Mouse (Mus musculus) midbrain, embryonic 13.5 days (tissue): ENCODE results near the gene Rbfox3. TPM values are rescaled to one million over a fixed set of nuclear protein-coding genes. Genes with fewer than 3 reads are reported as not detected.

Experiments
- ATAC-seq: fragments of 200-750 bp; cut with Nextera tagmentation; 2 replicates; pipeline ENCODE4 v1.8.0; 2017; ENCODE audit warnings: mild to moderate bottlenecking, moderate TSS enrichment, moderate library complexity
- H3K27ac ChIP-seq: fragments of 300-500 bp; sonication (generic); 2 replicates; pipeline ENCODE4 v1.5.1; 2015; ENCODE audit warnings: inconsistent platforms, mild to moderate bottlenecking, moderate library complexity
- H3K27me3 ChIP-seq: fragments of 300-500 bp; sonication (generic); 2 replicates; pipeline ENCODE4 v1.6.1; 2015; ENCODE audit warnings: mild to moderate bottlenecking, inconsistent platforms
- H3K36me3 ChIP-seq: fragments of 300-500 bp; sonication (generic); 2 replicates; pipeline ENCODE4 v1.6.1; 2015; ENCODE audit warnings: mild to moderate bottlenecking, inconsistent platforms
- H3K4me1 ChIP-seq: fragments of 300-500 bp; sonication (generic); replicated peaks from 2 replicates; pipeline ENCODE4 v1.6.1; 2015; ENCODE audit warnings: inconsistent platforms
- H3K4me2 ChIP-seq: fragments of 300-500 bp; sonication (generic); replicated peaks from 2 replicates; pipeline ENCODE4 v1.6.1; 2015; ENCODE audit warnings: moderate library complexity, mild to moderate bottlenecking, inconsistent platforms
- H3K4me3 ChIP-seq: fragments of 300-500 bp; sonication (generic); replicated peaks from 2 replicates; pipeline ENCODE4 v1.5.1; 2015; ENCODE audit warnings: mild to moderate bottlenecking, inconsistent platforms
- H3K9ac ChIP-seq: fragments of 300-500 bp; sonication (generic); replicated peaks from 2 replicates; pipeline ENCODE4 v1.6.1; 2015; ENCODE audit warnings: mild to moderate bottlenecking, inconsistent platforms
- H3K9me3 ChIP-seq: fragments of 300-500 bp; sonication (generic); 2 replicates; pipeline ENCODE4 v1.6.1; 2016; ENCODE audit warnings: mild to moderate bottlenecking, inconsistent platforms
- WGBS: fragments of 180-500 bp; shearing (Covaris S2); methylation state at CpG from one replicate; pipeline ENCODE4 v1.1.7; 2015; 5-methylcytosine and 5-hydroxymethylcytosine counted together
- polyA plus RNA-seq: library from polyadenylated mRNA; unstranded; fragments of >200 nt; fragmentation: Nextera tagmentation; extraction: Ambion mirVana; gene quantifications from 2 replicates; pipeline ENCODE4 v1.2.1, GENCODE M21; 2015

The Rbfox3 gene
- polyA plus RNA-seq, 1 experiment from 2014 or later, result 29.9 TPM

DNA sequence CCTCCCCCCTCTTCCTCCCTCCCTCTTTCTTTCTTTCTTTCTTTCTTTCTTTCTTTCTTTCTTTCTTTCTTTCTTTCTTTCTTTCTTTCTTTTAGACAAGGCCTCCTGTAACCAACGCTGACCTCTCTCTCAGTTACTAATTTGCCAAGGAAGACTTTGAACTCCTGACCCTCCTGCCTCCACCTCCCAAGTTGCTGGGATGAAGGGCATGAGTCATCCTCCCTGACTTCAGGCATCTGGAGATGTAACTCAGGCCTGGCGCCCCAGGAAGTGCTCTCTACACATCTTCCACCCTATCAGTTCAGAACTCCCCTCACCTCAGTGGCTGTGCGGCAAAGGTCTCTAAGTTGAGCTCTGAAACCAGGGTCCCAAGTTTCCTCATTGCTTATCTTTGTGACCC is 143.0 kb downstream of the Rbfox3 start:
- no peaks in the 10 kb centered on the region for H3K27me3 ChIP-seq
- H3K9me3 ChIP-seq, result no peaks in the 10 kb centered on the region
- H3K4me1 ChIP-seq, result peaks cover 52% of the 10 kb centered on the region
- ATAC-seq, result no peak
- H3K36me3 ChIP-seq, result no peaks in the 10 kb centered on the region
- 0 out of 2 replicates have a peak overlapping the region, but pooled peaks have one; percentile 8 for H3K9ac ChIP-seq
- H3K4me3 ChIP-seq, result no peak overlapping the region
- 82% methylated on average over 3 of the region's 3 CpGs for WGBS
- H3K4me2 ChIP-seq, result no peak overlapping the region
- H3K27ac ChIP-seq, result no peak overlapping the region

- H3K27ac ChIP-seq, result peak overlapping the region; percentile 2; the same call in 1 of the 2 replicates
- no peak overlapping the region; the same call in 1 of the 2 replicates for H3K9ac ChIP-seq
- H3K9me3 ChIP-seq, result no peaks in the 10 kb centered on the region
- no peak overlapping the region for H3K4me2 ChIP-seq
- H3K4me3 ChIP-seq, result no peak overlapping the region
- ATAC-seq, result no peak
- 41% methylated on average over 4 of the region's 4 CpGs for WGBS
- no peaks in the 10 kb centered on the region for H3K36me3 ChIP-seq
- peaks cover 41% of the 10 kb centered on the region for H3K4me1 ChIP-seq
- no peaks in the 10 kb centered on the region for H3K27me3 ChIP-seq
These were observed 144.0 kb downstream of the Rbfox3 start for GRCm38 (mm10) chr11:118767411-118767810.

DNA sequence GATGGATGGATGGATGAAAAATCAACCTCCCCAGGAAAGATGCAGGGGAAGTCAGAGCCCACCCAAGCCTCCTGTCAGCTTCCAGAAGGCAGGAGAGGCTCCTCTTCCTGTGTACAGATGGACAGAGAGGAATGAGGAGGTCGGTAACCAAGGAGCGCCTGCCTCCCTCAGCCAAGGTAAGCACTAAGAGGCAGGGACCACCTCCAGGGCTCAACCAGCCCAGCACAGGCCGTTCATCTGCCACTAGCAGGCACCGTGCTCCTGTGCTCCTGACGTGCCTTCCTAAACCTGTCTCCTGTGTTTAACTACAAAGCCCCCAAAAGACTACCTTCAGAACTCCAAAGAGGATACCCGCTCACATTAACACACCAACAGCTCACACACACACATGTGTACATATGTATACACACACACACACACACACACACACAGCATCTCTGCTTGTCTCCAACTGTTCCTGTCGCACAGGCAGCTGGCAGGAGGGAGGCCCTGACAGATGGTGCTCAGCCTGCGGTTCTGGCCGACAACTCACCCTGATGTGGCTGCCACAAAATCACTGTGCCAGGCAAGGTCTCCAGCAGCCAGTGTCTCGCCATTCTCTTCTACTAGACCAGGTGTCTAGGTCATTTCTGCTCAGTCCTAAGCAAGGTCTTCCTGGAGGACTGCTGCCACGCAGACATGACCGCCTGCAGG is 151.0 kb downstream of the Rbfox3 start:
- 79% methylated on average over 12 of the region's 12 CpGs for WGBS

GRCm38 (mm10) chr11:118759228-118759627 is 152.2 kb downstream of the Rbfox3 start:
- H3K4me2 ChIP-seq, result no peak overlapping the region
- no peak overlapping the region for H3K27ac ChIP-seq
- no peaks in the 10 kb centered on the region for H3K9me3 ChIP-seq
- no peaks in the 10 kb centered on the region for H3K27me3 ChIP-seq
- no peak overlapping the region for H3K9ac ChIP-seq
- ATAC-seq, result no peak
- H3K36me3 ChIP-seq, result no peaks in the 10 kb centered on the region
- WGBS, result 92% methylated on average over 8 of the region's 8 CpGs
- H3K4me1 ChIP-seq, result peaks cover 19% of the 10 kb centered on the region
- no peak overlapping the region for H3K4me3 ChIP-seq

More for the DNA sequence above, 151.0 kb downstream of the Rbfox3 start:
- no peaks in the 10 kb centered on the region for H3K27me3 ChIP-seq
- no peak overlapping the region for H3K4me3 ChIP-seq
- no peak overlapping the region for H3K9ac ChIP-seq
- no peak overlapping the region for H3K4me2 ChIP-seq
- H3K27ac ChIP-seq, result peak overlapping the region; percentile 40; the same call in 1 of the 2 replicates
- ATAC-seq, result no peak
- H3K9me3 ChIP-seq, result no peaks in the 10 kb centered on the region
- H3K36me3 ChIP-seq, result no peaks in the 10 kb centered on the region
- peaks cover 8% of the 10 kb centered on the region; the same call in 1 of the 2 replicates for H3K4me1 ChIP-seq

DNA sequence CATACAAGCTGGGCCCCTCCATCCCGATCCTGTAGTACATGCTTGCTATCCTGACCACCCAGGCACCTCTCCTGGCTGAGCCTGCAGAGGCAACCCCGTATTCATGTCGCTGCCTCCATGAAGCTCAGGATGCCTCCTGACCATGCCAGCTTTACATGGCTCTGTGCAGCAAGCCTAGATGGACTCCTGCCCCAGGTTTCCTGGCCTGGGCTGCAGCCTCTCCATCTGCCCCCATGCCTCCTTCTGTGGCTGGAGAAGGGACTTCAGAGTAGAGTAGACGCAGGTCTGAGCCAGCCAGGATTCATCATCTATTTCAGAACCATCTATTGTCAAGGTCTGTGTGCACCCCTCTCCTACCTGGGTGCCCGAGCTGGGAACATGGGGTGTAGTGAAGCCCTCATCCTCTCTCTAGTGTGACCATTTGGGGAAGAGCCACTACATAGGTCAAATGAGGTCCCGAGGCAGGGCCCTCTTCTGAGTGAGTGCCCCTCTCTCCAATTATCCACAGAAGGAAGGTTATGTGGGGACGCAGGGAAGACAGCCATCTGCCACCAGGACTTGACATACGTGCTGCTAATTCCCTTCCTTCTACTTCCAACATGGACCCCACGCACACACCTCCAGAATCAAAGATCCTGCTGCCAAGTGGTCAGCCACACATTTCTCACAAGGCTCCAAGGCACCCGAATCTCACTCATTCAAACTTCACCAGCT is 153.0 kb downstream of the Rbfox3 start:
- no peaks in the 10 kb centered on the region for H3K36me3 ChIP-seq
- no peak overlapping the region for H3K27ac ChIP-seq
- peaks cover 26% of the 10 kb centered on the region for H3K4me1 ChIP-seq
- no peak overlapping the region for H3K4me3 ChIP-seq
- no peak overlapping the region for H3K4me2 ChIP-seq
- H3K27me3 ChIP-seq, result no peaks in the 10 kb centered on the region
- no peak overlapping the region for H3K9ac ChIP-seq
- ATAC-seq, result no peak
- WGBS, result 89% methylated on average over 10 of the region's 10 CpGs
- no peaks in the 10 kb centered on the region for H3K9me3 ChIP-seq

DNA sequence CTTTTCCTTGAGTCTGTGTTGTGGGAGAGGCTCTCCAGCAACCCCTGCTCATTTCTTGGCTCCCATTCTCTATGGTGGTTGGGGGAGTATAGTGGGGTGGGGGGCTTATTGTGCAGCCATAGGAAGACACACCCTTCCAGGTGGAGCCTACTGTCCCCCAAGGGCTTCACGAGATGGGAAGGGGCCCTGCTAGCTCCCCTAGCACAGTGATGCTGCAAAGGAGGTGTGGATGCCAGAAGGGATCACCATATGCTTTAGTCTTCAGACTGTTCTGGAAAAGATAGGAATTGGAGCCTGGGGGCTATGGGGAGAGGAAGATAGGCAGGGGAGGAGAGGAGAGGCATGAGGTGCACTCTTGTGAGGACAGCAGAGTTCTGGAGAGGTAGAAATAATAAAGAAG is 153.9 kb downstream of the Rbfox3 start:
- H3K36me3 ChIP-seq, result no peaks in the 10 kb centered on the region
- no peak overlapping the region for H3K9ac ChIP-seq
- no peak overlapping the region for H3K4me3 ChIP-seq
- H3K4me1 ChIP-seq, result peaks cover 34% of the 10 kb centered on the region
- H3K9me3 ChIP-seq, result no peaks in the 10 kb centered on the region
- no peak overlapping the region for H3K4me2 ChIP-seq
- no peak for ATAC-seq
- H3K27ac ChIP-seq, result no peak overlapping the region
- H3K27me3 ChIP-seq, result no peaks in the 10 kb centered on the region
- WGBS, result 88% methylated on average over 1 of the region's 1 CpGs

DNA sequence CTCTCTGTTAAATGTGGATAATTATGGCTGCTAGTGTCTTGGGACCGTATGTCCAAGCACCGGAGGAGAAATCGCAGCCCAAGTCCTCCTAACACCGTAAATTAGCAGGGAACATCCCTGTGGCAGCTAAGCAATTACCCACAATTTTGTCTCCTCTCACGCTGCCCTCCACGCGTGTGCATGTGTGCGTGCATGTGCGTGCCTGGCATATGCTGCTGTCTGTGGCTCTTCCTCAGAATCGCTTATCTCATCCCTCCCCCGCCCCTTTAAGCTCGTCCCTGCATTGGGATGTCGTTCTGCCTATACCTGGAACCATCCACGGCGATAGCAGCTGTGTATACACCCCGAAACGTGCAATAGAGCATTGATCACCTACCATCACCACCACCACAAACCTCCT is 156.4 kb downstream of the Rbfox3 start:
- no peak for ATAC-seq
- Histone ChIP-seq H3K36me3 (no peaks in the 10 kb centered on the region), H3K4me1 (peaks cover 43% of the 10 kb centered on the region), H3K9me3 (no peaks in the 10 kb centered on the region), H3K27ac (peak overlapping the region; percentile 11; the same call in 1 of the 2 replicates), H3K9ac (no peak overlapping the region), H3K4me3 (no peak overlapping the region), H3K27me3 (no peaks in the 10 kb centered on the region), H3K4me2 (no peak overlapping the region)
- WGBS, result 80% methylated on average over 17 of the region's 17 CpGs

GRCm38 (mm10) chr11:118754535-118754934 is 156.9 kb downstream of the Rbfox3 start:
- no peak overlapping the region; the same call in 1 of the 2 replicates for H3K9ac ChIP-seq
- H3K9me3 ChIP-seq, result no peaks in the 10 kb centered on the region
- H3K4me3 ChIP-seq, result no peak overlapping the region
- H3K27me3 ChIP-seq, result no peaks in the 10 kb centered on the region
- 68% methylated on average over 4 of the region's 4 CpGs for WGBS
- no peaks in the 10 kb centered on the region for H3K36me3 ChIP-seq
- peak overlapping the region; percentile 58 for H3K27ac ChIP-seq
- peaks cover 43% of the 10 kb centered on the region for H3K4me1 ChIP-seq
- H3K4me2 ChIP-seq, result no peak overlapping the region
- peak; percentile 55 for ATAC-seq

DNA sequence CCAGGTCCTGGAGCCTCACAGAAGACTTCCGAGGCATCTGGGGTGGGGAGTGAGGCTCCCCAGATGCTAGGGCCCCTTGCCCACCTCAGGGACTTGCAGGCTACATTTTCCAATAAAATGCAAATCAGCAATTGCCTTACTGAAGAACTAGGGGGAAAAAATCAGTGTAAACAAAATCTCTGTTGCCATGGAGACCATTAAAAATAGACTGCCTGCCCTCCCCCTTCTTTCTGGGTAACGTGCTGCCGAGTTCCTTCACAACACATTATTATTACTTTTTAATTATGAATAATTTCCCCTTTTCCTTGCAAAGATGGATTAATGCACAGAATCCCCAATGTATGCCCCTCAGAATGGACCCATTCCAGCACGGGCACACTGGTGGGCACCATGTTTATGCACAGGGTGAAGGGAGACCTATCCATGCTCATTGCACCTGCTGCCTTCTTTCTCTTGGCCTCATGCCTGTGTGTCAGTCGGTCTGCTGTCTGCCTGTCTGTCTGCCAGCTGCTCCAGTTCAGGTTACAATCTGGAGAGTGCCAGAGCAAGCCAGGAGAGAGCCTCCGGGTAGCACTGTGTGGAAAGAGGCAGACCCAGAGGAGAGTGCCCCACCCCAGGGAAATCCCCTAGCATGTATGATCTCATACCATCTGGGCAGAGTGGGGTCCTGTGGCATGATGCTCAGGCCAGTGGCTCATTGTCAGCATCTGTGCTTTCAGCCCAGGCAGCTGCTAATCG is 159.3 kb downstream of the Rbfox3 start:
- peak; percentile 62; the same call in 1 of the 2 replicates for ATAC-seq
- Histone ChIP-seq H3K4me3 (no peak overlapping the region), H3K4me2 (no peak overlapping the region), H3K9ac (no peak overlapping the region), H3K36me3 (no peaks in the 10 kb centered on the region), H3K4me1 (peaks cover 50% of the 10 kb centered on the region), H3K9me3 (no peaks in the 10 kb centered on the region), H3K27ac (peak overlapping the region; percentile 52), H3K27me3 (no peaks in the 10 kb centered on the region)
- WGBS, result 54% methylated on average over 7 of the region's 7 CpGs

DNA sequence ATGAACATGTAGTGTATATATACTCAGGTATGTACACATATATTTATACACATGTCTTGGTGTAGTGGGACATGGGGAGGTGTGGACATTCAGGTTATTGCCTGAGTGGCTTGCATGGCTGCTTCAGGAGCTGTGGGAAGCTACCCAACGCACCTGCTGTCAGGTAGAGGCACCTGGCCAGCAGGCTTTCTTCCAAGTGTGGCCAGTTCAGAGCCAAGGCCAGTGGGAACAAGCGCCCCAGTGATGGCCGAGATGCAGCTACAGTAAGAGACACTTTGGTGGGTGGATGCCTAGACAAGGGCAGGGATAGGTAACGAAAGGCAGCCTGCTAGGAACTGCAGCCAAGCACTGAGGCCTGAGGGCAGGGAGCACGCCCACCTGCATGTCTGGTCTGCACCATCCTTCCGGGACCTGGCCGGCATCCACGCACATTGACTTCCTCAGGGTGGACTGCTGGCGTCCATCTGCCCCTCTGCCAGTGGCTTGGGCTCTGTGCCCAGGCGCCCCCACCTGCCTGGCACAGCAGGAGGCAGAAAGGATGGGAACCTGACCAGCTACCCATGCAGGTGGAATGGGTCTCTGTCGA is 160.6 kb downstream of the Rbfox3 start:
- no peak for ATAC-seq
- Histone ChIP-seq H3K9me3 (no peaks in the 10 kb centered on the region), H3K27me3 (no peaks in the 10 kb centered on the region), H3K4me2 (no peak overlapping the region), H3K4me1 (peaks cover 56% of the 10 kb centered on the region), H3K36me3 (no peaks in the 10 kb centered on the region), H3K9ac (no peak overlapping the region), H3K4me3 (no peak overlapping the region), H3K27ac (no peak overlapping the region)
- 82% methylated on average over 11 of the region's 11 CpGs for WGBS

GRCm38 (mm10) chr11:118749541-118749940 is 161.9 kb downstream of the Rbfox3 start:
- H3K4me1 ChIP-seq, result peaks cover 61% of the 10 kb centered on the region
- H3K9ac ChIP-seq, result no peak overlapping the region
- H3K27ac ChIP-seq, result no peak overlapping the region
- no peaks in the 10 kb centered on the region for H3K27me3 ChIP-seq
- 93% methylated on average over 1 of the region's 1 CpGs for WGBS
- ATAC-seq, result no peak
- no peak overlapping the region for H3K4me2 ChIP-seq
- H3K4me3 ChIP-seq, result no peak overlapping the region
- no peaks in the 10 kb centered on the region for H3K36me3 ChIP-seq
- H3K9me3 ChIP-seq, result no peaks in the 10 kb centered on the region
